Mouse (Mus musculus): ENCODE measurements around the gene Osbpl11.
"Not testable (repeated sequence)": the region's sequence is repeated elsewhere in the genome, so short reads cannot be mapped to it uniquely, and the experiment has no call there.

The Osbpl11 gene

GRCm38 (mm10) chr16:33184901-33185260, at the start of gene Osbpl11:
Osbpl11 (plus strand) TSS chr16:33185071.
- DNase-seq (ENCODE audit: low spot score in 2 of 2) = peak; percentile 96 to 97

GRCm38 (mm10) chr16:33135167-33135566, 49.7 kb upstream of the Osbpl11 start:
- no peak for DNase-seq (ENCODE audit: low spot score in 2 of 2)

GRCm38 (mm10) chr16:33139061-33139460, 45.8 kb upstream of the Osbpl11 start:
- not testable (repeated sequence) for DNase-seq (ENCODE audit: low spot score in 2 of 2)

- no peak for DNase-seq (ENCODE audit: low spot score in 2 of 2)
These were observed 43.1 kb upstream of the Osbpl11 start for GRCm38 (mm10) chr16:33141758-33142280.

GRCm38 (mm10) chr16:33143452-33143851, 41.4 kb upstream of the Osbpl11 start:
- no peak for DNase-seq (ENCODE audit: low spot score in 2 of 2)

- DNase-seq (ENCODE audit: low spot score in 2 of 2) = no peak
These were observed 38.7 kb upstream of the Osbpl11 start for GRCm38 (mm10) chr16:33146185-33146584.

- DNase-seq (ENCODE audit: low spot score in 2 of 2) = no peak
These were observed 36.7 kb upstream of the Osbpl11 start for GRCm38 (mm10) chr16:33148135-33148534.

GRCm38 (mm10) chr16:33150875-33151274, 34.0 kb upstream of the Osbpl11 start:
- not testable (repeated sequence) for DNase-seq (ENCODE audit: low spot score in 2 of 2)

- DNase-seq (ENCODE audit: low spot score in 2 of 2) = no peak
These were observed 33.3 kb upstream of the Osbpl11 start for GRCm38 (mm10) chr16:33151558-33151957.

GRCm38 (mm10) chr16:33154992-33155391, 29.9 kb upstream of the Osbpl11 start:
- DNase-seq (ENCODE audit: low spot score in 2 of 2) = no peak

GRCm38 (mm10) chr16:33158006-33158405, 26.9 kb upstream of the Osbpl11 start:
- no peak for DNase-seq (ENCODE audit: low spot score in 2 of 2)

- DNase-seq (ENCODE audit: low spot score in 2 of 2) = no peak
These were observed 26.2 kb upstream of the Osbpl11 start for GRCm38 (mm10) chr16:33158590-33159071.

GRCm38 (mm10) chr16:33159363-33159762, 25.5 kb upstream of the Osbpl11 start:
- no peak for DNase-seq (ENCODE audit: low spot score in 2 of 2)

- no peak for DNase-seq (ENCODE audit: low spot score in 2 of 2)
These were observed 21.4 kb upstream of the Osbpl11 start for GRCm38 (mm10) chr16:33163330-33164090.

- not testable (repeated sequence) for DNase-seq (ENCODE audit: low spot score in 2 of 2)
These were observed 18.6 kb upstream of the Osbpl11 start for GRCm38 (mm10) chr16:33166284-33166683.

- no peak for DNase-seq (ENCODE audit: low spot score in 2 of 2)
These were observed 17.3 kb upstream of the Osbpl11 start for GRCm38 (mm10) chr16:33167537-33167936.

- no peak for DNase-seq (ENCODE audit: low spot score in 2 of 2)
These were observed 15.3 kb upstream of the Osbpl11 start for GRCm38 (mm10) chr16:33169471-33170034.

GRCm38 (mm10) chr16:33170716-33171587, 13.9 kb upstream of the Osbpl11 start:
- DNase-seq (ENCODE audit: low spot score in 2 of 2) = no peak

- no peak for DNase-seq (ENCODE audit: low spot score in 2 of 2)
These were observed 13.1 kb upstream of the Osbpl11 start for GRCm38 (mm10) chr16:33171800-33172199.

GRCm38 (mm10) chr16:33173151-33173550, 11.7 kb upstream of the Osbpl11 start:
- no peak for DNase-seq (ENCODE audit: low spot score in 2 of 2)

GRCm38 (mm10) chr16:33174695-33175094, 10.2 kb upstream of the Osbpl11 start:
- DNase-seq (ENCODE audit: low spot score in 2 of 2) = no peak

- DNase-seq (ENCODE audit: low spot score in 2 of 2) = not testable (repeated sequence)
These were observed 8.0 kb upstream of the Osbpl11 start for GRCm38 (mm10) chr16:33176831-33177230.

All from urinary bladder, adult 18-20 months (tissue).